Mouse (Mus musculus) forebrain, embryonic 16.5 days (tissue): ENCODE data around the gene Cyp4f18. TPM values are rescaled to one million over a fixed set of nuclear protein-coding genes. Genes with fewer than 3 reads are reported as not detected.
"Not testable (repeated sequence)": the region's sequence is repeated elsewhere in the genome, so short reads cannot be mapped to it uniquely, and the experiment has no call there.

Experiments used
- ATAC-seq: fragments of 200-750 bp; cut with Nextera tagmentation; 2 replicates; pipeline ENCODE4 v1.8.0; 2017; ENCODE audit warnings: mild to moderate bottlenecking, moderate library complexity
- H3K27ac ChIP-seq: fragments of 300-500 bp; sonication (generic); 2 replicates; pipeline ENCODE4 v1.5.1; 2014; ENCODE audit warnings: low read length, control low read depth
- H3K27me3 ChIP-seq: fragments of 300-500 bp; sonication (generic); replicated peaks from 2 replicates; pipeline ENCODE4 v1.6.1; 2014; ENCODE audit warnings: low read length; ENCODE audit not compliant: control insufficient read depth, insufficient read depth
- H3K36me3 ChIP-seq: fragments of 300-500 bp; sonication (generic); 2 replicates; pipeline ENCODE4 v1.6.1; 2014; ENCODE audit not compliant: control insufficient read depth, insufficient read depth
- H3K4me1 ChIP-seq: fragments of 300-500 bp; sonication (generic); replicated peaks from 2 replicates; pipeline ENCODE4 v1.6.1; 2014; ENCODE audit warnings: low read length; ENCODE audit not compliant: control insufficient read depth, insufficient read depth
- H3K4me2 ChIP-seq: fragments of 300-500 bp; sonication (generic); 2 replicates; pipeline ENCODE4 v1.6.1; 2014; ENCODE audit warnings: mild to moderate bottlenecking, low read length, control low read depth
- H3K4me3 ChIP-seq: fragments of 300-500 bp; sonication (generic); replicated peaks from 2 replicates; pipeline ENCODE4 v1.5.1; 2014; ENCODE audit warnings: mild to moderate bottlenecking, low read length, control low read depth
- H3K9ac ChIP-seq: fragments of 300-500 bp; sonication (generic); replicated peaks from 2 replicates; pipeline ENCODE4 v1.6.1; 2014; ENCODE audit warnings: low read depth, low read length, control low read depth
- H3K9me3 ChIP-seq: fragments of 300-500 bp; sonication (generic); 2 replicates; pipeline ENCODE4 v1.6.1; 2016; ENCODE audit warnings: low read length; ENCODE audit not compliant: control insufficient read depth
- WGBS: fragments of 180-500 bp; shearing (Covaris S2); extraction: QIAGEN DNeasy Blood & Tissue Kit; methylation state at CpG from one replicate; pipeline ENCODE4 v1.1.7; 2014; 5-methylcytosine and 5-hydroxymethylcytosine counted together
- polyA plus RNA-seq: library from polyadenylated mRNA; unstranded; fragments of >200 nt; fragmentation: Nextera tagmentation; extraction: Ambion mirVana; gene quantifications from 2 replicates; pipeline ENCODE4 v1.2.1, GENCODE M21; 2015

Cyp4f18 gene
- polyA plus RNA-seq, 1 experiment from 2014 or later: 0.79 TPM

GRCm38 (mm10) chr8:71966411-71966810 is 43.0 kb downstream of the Cyp4f18 start:
- ATAC-seq: no peak
- Histone ChIP-seq H3K4me2 (no peak overlapping the region), H3K9me3 (peaks cover 11% of the 10 kb centered on the region), H3K4me3 (no peak overlapping the region), H3K27me3 (no peaks in the 10 kb centered on the region), H3K4me1 (no peaks in the 10 kb centered on the region), H3K27ac (no peak overlapping the region), H3K36me3 (peaks cover 32% of the 10 kb centered on the region), H3K9ac (no peak overlapping the region)

DNA sequence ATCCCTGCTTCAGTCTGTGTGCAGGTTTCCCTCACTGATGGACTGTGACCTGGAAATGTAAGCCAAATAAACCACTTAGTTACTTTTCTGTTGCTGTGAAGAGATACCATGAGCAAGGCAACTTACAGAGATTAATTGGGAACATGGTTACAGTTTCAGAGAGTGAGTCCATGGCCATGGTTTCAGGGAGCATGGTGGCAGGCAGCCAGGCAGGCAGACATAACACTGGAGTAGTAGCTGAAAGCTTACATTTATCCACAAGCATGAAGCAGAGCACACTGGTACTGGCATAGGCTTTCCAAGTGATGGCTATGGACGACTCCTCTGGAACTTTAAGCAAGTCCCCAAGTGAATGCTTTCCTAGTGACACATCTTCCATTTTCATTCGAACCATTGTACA is 44.3 kb downstream of the Cyp4f18 start:
- 95% methylated on average over 2 of the region's 2 CpGs for WGBS
- Histone ChIP-seq H3K9ac (no peak overlapping the region), H3K4me2 (no peak overlapping the region), H3K4me1 (no peaks in the 10 kb centered on the region), H3K4me3 (no peak overlapping the region), H3K27ac (no peak overlapping the region), H3K36me3 (peaks cover 32% of the 10 kb centered on the region), H3K9me3 (peaks cover 11% of the 10 kb centered on the region), H3K27me3 (no peaks in the 10 kb centered on the region)
- ATAC-seq: no peak

- Histone ChIP-seq H3K4me1 (no peaks in the 10 kb centered on the region), H3K9ac (no peak overlapping the region), H3K4me2 (no peak overlapping the region), H3K27ac (no peak overlapping the region), H3K4me3 (no peak overlapping the region), H3K27me3 (no peaks in the 10 kb centered on the region), H3K36me3 (peaks cover 32% of the 10 kb centered on the region), H3K9me3 (peaks cover 11% of the 10 kb centered on the region)
- ATAC-seq: no peak
- WGBS: 92% methylated on average over 3 of the region's 3 CpGs
These were observed 45.4 kb downstream of the Cyp4f18 start for GRCm38 (mm10) chr8:71964051-71964450.

- Histone ChIP-seq H3K27ac (no peak overlapping the region), H3K36me3 (peaks cover 13% of the 10 kb centered on the region), H3K9ac (no peak overlapping the region), H3K4me3 (no peak overlapping the region), H3K4me1 (no peaks in the 10 kb centered on the region), H3K27me3 (no peaks in the 10 kb centered on the region), H3K9me3 (peaks cover 4% of the 10 kb centered on the region; the same call in 1 of the 2 replicates), H3K4me2 (no peak overlapping the region)
- ATAC-seq: no peak
- WGBS: 91% methylated on average over 5 of the region's 5 CpGs
These were observed 47.6 kb downstream of the Cyp4f18 start for GRCm38 (mm10) chr8:71961796-71962195.

DNA sequence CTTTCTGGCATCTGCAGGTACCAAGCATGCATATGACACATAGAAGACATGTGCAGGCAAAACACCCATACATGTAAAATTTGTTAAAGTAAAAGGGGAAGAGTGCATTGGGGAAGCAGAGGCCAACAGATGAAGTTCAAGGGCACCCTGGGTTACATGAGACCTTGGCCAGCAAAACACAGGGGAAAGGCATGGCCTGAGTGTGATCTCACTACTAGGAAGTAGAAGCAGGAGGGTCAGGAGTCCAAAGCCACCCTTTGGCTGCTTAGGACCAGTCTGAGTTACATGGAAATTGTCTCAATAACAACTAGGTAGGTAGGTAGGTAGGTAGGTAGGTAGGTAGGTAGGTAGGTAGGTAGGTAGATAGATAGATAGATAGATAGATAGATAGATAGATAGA is 48.9 kb downstream of the Cyp4f18 start:
- H3K4me1 ChIP-seq: no peaks in the 10 kb centered on the region
- H3K27me3 ChIP-seq: no peaks in the 10 kb centered on the region
- H3K36me3 ChIP-seq: peaks cover 2% of the 10 kb centered on the region
- H3K4me2 ChIP-seq: no peak overlapping the region
- 0 out of 2 replicates have a peak, but pooled peaks cover 1% of the 10 kb centered on the region for H3K9me3 ChIP-seq
- H3K27ac ChIP-seq: no peak overlapping the region
- ATAC-seq: no peak
- H3K9ac ChIP-seq: no peak overlapping the region
- no peak overlapping the region for H3K4me3 ChIP-seq

DNA sequence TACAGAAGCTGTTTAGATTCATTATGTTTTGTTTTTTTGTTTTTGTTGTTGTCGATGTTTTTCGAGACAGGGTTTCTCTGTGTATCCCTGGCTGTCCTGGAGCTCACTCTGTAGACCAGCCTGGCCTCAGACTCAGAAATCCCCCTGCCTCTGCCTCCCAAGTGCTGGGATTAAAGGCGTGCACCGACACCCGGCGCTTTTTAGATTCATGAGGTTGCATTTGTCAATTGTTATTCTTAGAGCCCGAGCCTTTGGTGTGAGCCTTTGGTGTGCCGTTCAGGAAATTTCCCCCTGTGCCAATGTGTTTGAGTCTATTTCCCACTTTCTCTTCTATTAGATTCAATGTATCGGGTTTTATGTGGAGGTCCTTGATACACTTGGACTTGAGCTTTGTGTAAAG is 54.8 kb downstream of the Cyp4f18 start:
- ATAC-seq: no peak
- peaks cover 10% of the 10 kb centered on the region for H3K9me3 ChIP-seq
- H3K27ac ChIP-seq: no peak overlapping the region
- peaks cover 14% of the 10 kb centered on the region for H3K4me1 ChIP-seq
- H3K36me3 ChIP-seq: peaks cover 3% of the 10 kb centered on the region; the same call in 1 of the 2 replicates
- H3K27me3 ChIP-seq: no peaks in the 10 kb centered on the region
- H3K9ac ChIP-seq: no peak overlapping the region
- WGBS: 99% methylated on average over 9 of the region's 9 CpGs
- H3K4me2 ChIP-seq: no peak overlapping the region
- H3K4me3 ChIP-seq: no peak overlapping the region

DNA sequence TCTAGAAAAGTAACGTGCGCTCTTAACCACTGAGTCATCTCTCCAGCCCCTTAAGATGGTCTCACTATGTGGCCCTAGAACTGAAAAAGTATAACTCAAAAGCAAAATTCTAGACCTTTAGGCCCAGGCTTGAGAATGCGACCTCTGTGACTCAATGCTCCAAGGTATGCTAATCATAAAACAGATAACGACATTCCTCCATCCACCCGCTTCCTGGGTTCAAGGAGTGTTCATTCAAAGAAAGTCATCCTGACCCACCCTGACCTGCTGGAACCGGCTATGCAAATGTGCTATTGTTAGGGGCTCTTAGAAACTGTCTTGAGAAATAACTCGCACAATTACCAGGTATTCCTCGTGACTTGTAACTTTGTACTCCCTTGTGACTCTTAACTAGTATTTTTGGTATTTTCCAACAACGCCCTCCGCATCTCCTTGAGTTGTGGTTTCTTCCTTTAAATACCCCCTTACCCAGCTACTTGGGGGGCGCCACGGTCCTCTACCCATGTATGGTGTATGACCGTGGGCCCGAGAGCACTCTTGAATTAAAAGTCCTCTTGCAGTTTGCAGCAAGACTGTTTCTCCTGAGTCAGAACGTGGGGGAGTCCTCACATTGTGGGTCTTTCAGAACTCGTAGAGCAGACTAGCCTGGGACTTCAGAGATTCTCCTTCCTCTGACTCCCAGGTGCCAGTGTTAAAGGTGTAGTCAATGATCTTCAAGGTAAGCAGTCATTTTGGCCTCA is 56.3 kb downstream of the Cyp4f18 start:
- H3K4me3 ChIP-seq, H3K36me3 ChIP-seq, ATAC-seq, H3K9ac ChIP-seq, H3K27me3 ChIP-seq, H3K9me3 ChIP-seq, H3K4me2 ChIP-seq, H3K27ac ChIP-seq: not testable (repeated sequence)
- H3K4me1 ChIP-seq: peaks cover 14% of the 10 kb centered on the region
- WGBS: 97% methylated on average over 16 of the region's 16 CpGs

- 100% methylated on average over 1 of the region's 1 CpGs for WGBS
- no peak overlapping the region for H3K4me2 ChIP-seq
- no peak for ATAC-seq
These were observed 56.9 kb downstream of the Cyp4f18 start for GRCm38 (mm10) chr8:71952489-71952888.

GRCm38 (mm10) chr8:71951436-71952161 is 57.8 kb downstream of the Cyp4f18 start:
- Histone ChIP-seq H3K4me2 (peak overlapping the region; percentile 52), H3K4me1 (peaks cover 14% of the 10 kb centered on the region), H3K9me3 (peaks cover 10% of the 10 kb centered on the region), H3K36me3 (peaks cover 3% of the 10 kb centered on the region; the same call in 1 of the 2 replicates), H3K27ac (no peak overlapping the region; the same call in 1 of the 2 replicates), H3K9ac (peak overlapping the region; percentile 79), H3K4me3 (peak overlapping the region; percentile 78), H3K27me3 (no peaks in the 10 kb centered on the region)
- no peak for ATAC-seq
- WGBS: 31% methylated on average over 13 of the region's 14 CpGs

More at GRCm38 (mm10) chr8:71952489-71952888, 56.9 kb downstream of the Cyp4f18 start:
- Histone ChIP-seq H3K4me3 (no peak overlapping the region), H3K4me1 (peaks cover 14% of the 10 kb centered on the region), H3K36me3 (peaks cover 3% of the 10 kb centered on the region; the same call in 1 of the 2 replicates), H3K9ac (no peak overlapping the region), H3K27me3 (no peaks in the 10 kb centered on the region), H3K27ac (no peak overlapping the region), H3K9me3 (peaks cover 10% of the 10 kb centered on the region)
